13 mouse cellular contexts compared by ENCODE assay signal in genomic region chr3:127137508-127137907, GRCm38 (mm10).
"Had no signal": no experiment of that assay in that cellular context is flagged by ENCODE, and none has a peak within 500 bp of the region (broad histone marks: within the 10 kb centered on the region; RNA-seq: fewer than 3 reads in every experiment).

No protein-coding gene starts in this region.

- H3K27me3 ChIP-seq: limb, embryonic 12.5 days; liver, embryonic 13.5 days; lung, embryonic 15.5 days; stomach, embryonic 15.5 days had no signal

- H3K4me2 ChIP-seq: limb, embryonic 12.5 days; liver, embryonic 13.5 days; lung, embryonic 15.5 days; stomach, embryonic 15.5 days had no signal

- DNase-seq: kidney, postnatal 10 days; kidney, postnatal 4 days; liver; liver, embryonic 13.5 days; liver, postnatal 0 days; lung, postnatal 36 days; right cerebral cortex, postnatal 14 days; thymus, adult 2 months; thymus, postnatal 25 days had no signal

- ATAC-seq: liver, postnatal 0 days had no signal

- H3K4me3 ChIP-seq: layer of hippocampus, adult 2 months; limb, embryonic 12.5 days; liver, embryonic 13.5 days; lung, embryonic 15.5 days; stomach, embryonic 15.5 days had no signal

- H3K9me3 ChIP-seq: limb, embryonic 12.5 days; liver, embryonic 13.5 days; lung, embryonic 15.5 days; stomach, embryonic 15.5 days had no signal

- H3K4me1 ChIP-seq: liver, embryonic 13.5 days; lung, embryonic 15.5 days; stomach, embryonic 15.5 days had no signal

- H3K36me3 ChIP-seq: limb, embryonic 12.5 days; liver, embryonic 13.5 days; lung, embryonic 15.5 days; stomach, embryonic 15.5 days had no signal

- H3K27ac ChIP-seq: layer of hippocampus, adult 2 months; limb, embryonic 12.5 days; liver, embryonic 13.5 days; lung, embryonic 15.5 days; stomach, embryonic 15.5 days had no signal

- H3K9ac ChIP-seq: limb, embryonic 12.5 days; liver, embryonic 13.5 days; liver, postnatal 0 days; lung, embryonic 15.5 days; stomach, embryonic 15.5 days had no signal
